Mouse (Mus musculus) thymus, adult 2 months (tissue): ENCODE data around the gene Prep.

Source experiments
- CTCF ChIP-seq: fragments of 200-500 bp; IDR thresholded peaks from 2 replicates; pipeline ENCODE4 v1.5.1; 2012; ENCODE audit warnings: mild to moderate bottlenecking, control low read depth, low read length, moderate library complexity, borderline replicate concordance; ENCODE audit not compliant: control insufficient read depth, poor library complexity, insufficient read depth; ENCODE audit errors: extremely low read depth
- POLR2A ChIP-seq: fragments of 200-500 bp; IDR thresholded peaks from 2 replicates; pipeline ENCODE4 v1.6.1; 2012; ENCODE audit warnings: mild to moderate bottlenecking, low read length, control low read depth, moderate library complexity; ENCODE audit not compliant: control insufficient read depth, poor library complexity, insufficient read depth; ENCODE audit errors: extremely low read depth

DNA sequence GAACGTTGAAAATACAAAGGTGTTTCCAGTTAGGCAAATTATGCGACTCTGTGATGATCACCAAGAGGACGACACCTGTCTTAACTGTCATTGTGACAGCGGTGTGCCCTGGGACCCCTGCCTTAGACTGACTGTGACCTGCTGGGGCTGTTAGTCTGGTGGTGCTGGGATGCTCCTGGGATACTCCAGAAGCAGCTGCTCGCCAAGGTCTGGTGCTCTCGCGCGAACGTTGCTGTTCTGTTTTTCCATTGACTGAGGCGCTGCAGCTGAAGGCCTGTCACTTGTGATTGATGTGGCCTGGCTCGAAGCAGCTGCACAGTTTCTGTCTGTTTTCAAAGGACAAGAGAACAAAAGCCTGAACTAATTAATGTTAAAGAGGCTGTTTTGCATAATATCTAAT lies 36.2 kb downstream of the Prep start:
- TF ChIP-seq CTCF, result no peak
- TF ChIP-seq POLR2A, result no peak
